Mouse (Mus musculus): ENCODE measurements around the gene Ptges.

The Ptges gene

GRCm38 (mm10) chr2:30897291-30897690, 32.4 kb downstream of the Ptges start:
- peak; percentile 39 to 69 for DNase-seq

- no peak for DNase-seq
Observed at GRCm38 (mm10) chr2:30893946-30894345, 35.7 kb downstream of the Ptges start.

DNA sequence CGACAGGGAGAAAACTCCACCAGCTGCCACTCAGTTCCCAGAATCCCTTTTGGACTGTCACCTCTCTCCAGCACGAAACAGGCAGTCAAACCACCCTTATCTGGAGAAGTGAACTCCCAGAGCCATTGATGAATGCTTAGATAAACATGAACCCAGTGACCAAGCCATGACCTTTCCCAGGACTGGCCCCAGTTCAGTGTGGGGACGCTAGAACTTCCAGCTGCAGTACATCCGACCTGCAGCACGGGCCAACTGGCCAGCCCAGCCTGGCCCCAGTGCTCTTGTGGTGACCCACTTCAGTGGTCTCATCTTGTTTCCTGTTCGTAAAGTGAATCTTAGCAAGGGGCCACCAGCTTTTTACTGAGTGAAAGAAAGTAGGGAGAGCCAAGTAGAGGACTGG, 36.3 kb downstream of the Ptges start:
- peak; percentile 68 to 77 for DNase-seq

DNA sequence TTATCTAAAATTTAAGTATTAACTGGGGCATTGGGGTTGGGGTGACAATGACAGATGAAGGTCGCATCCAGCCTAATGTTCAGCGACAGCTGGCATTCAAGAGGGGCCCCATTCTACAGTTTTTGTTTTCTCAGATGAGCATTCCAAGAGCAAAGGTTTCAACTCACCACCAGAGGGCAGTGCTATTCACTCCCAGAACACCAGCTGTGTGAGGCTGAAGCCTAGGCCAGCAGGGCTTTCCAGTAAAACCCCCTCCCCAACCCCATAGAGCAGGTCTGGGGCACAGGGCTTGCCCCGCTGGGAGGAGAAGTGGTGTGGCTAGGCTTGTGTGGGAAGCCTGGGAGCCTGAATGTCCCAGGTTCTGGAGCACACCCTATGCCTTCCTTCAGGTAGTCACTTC, 38.7 kb downstream of the Ptges start:
- peak in 1 of 2 experiments; percentile 66 for DNase-seq

- DNase-seq, result no peak
Observed at GRCm38 (mm10) chr2:30885453-30886163, 44.1 kb downstream of the Ptges start.

DNA sequence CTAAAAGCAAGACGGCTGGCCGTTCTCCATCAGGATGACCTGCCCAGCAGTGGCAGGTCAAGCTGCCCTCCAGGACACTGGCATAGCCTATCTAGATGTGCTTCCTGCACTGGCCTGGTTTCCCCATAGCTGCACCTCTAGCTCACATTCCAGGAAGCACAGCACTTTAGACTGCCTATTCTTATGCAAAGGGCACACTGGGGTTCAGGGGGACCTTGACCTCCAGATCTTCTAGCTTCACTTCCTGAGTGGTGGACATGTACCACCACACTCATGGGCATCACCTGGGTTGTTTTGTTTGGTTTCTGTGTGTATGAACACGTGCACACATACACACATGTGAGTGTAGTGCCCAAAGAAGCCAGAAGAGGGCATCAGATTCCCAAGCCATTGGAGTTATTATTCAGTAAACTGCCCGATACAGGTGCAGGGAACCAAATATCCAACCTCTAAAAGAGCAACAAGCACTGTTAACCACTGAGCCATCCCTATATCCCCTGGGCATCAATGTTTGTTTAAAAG, 44.8 kb downstream of the Ptges start:
- DNase-seq, result no peak

DNA sequence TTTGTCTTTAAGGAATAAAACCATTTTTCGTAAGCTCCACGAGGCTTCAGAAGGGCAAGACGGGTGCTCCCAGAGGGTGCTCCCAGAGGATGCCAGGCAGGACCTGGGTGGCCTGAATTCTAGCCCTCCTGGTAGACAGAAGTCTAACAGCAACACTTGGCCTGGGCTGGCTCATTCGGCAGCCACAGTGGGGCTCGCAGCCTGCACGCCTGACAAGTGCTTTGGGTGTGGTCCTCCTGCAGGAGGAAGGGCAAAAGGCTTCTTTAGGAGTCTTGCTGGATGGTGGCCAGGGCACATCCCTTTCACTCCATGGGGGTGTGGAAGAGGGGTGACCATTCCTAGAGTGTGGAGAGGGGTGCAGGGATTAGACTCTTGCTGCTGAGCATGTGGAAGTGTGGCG, 48.4 kb downstream of the Ptges start:
- DNase-seq, result no peak

- DNase-seq, result no peak
Observed at GRCm38 (mm10) chr2:30879481-30879880, 50.2 kb downstream of the Ptges start.

GRCm38 (mm10) chr2:30875621-30876432, 53.8 kb downstream of the Ptges start:
- DNase-seq, result no peak

- no peak for DNase-seq
Observed at GRCm38 (mm10) chr2:30875096-30875495, 54.6 kb downstream of the Ptges start.

GRCm38 (mm10) chr2:30874445-30874844, 55.2 kb downstream of the Ptges start:
- no peak for DNase-seq

DNA sequence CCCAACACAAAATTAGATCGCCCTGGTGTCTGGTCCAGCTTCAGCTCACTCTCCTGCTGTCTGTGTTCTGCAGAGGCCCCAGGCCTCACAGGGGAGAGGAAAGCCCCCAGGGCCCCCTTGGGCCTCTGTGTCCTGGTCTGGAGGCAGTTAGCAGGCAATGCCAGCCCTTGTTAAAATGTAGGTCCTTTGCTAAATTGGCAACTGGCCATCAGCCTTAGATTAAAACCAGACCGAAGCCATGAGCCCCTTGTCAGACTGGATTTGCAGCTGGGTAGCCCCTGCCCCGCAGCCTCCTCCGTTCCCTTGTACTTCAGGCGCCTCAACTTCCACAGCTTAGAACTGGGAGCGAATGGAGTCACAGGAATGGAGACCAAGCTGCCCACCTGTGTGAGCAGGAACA, 57.0 kb downstream of the Ptges start:
- DNase-seq, result no peak

GRCm38 (mm10) chr2:30870863-30871262, 58.8 kb downstream of the Ptges start:
- DNase-seq, result peak; percentile 67 to 84

GRCm38 (mm10) chr2:30865426-30865825, 64.2 kb downstream of the Ptges start:
- no peak for DNase-seq

- no peak for DNase-seq
Observed at GRCm38 (mm10) chr2:30864968-30865381, 64.7 kb downstream of the Ptges start.

DNA sequence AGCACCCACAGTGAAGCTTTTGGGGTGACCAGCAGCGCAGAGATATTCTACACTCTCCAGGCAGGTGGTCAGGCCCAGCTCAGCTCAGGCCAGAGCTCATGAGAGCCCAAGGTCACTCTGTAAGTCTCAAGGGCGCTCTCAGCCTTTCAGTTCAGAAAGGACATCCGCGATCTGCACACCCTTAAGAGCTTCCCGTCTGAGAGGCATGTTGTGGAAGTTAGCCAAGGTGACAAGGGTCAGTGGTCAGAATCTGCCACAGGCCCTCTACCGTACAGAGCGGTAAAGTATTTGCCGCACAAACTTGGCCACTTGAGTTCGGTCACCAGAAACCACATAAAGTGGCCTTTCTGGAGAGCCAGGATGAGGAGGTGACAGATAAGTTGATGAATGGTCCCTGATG, 66.1 kb downstream of the Ptges start:
- peak; percentile 61 to 70 for DNase-seq

- DNase-seq, result no peak
Observed at GRCm38 (mm10) chr2:30862081-30862480, 67.6 kb downstream of the Ptges start.

DNA sequence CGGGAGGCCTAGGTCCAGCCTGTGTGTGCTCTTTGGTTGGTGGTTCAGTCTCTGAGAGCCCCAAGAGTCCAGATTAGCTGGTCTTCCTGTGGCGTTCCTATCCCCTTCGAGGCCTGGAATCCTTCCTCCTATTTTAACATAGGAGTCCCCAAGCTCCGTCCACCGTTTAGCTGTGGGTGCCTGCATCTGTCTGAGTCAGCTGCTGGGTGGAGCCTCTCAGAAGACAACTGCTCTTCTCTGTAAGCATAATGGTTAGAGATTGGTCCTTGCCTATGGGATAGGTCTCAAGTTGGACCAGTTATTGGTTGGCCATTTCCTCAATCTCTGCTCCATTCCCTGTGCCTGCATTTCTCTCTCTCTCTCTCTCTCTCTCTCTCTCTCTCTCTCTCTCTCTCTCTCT, 69.9 kb downstream of the Ptges start:
- no peak for DNase-seq

DNA sequence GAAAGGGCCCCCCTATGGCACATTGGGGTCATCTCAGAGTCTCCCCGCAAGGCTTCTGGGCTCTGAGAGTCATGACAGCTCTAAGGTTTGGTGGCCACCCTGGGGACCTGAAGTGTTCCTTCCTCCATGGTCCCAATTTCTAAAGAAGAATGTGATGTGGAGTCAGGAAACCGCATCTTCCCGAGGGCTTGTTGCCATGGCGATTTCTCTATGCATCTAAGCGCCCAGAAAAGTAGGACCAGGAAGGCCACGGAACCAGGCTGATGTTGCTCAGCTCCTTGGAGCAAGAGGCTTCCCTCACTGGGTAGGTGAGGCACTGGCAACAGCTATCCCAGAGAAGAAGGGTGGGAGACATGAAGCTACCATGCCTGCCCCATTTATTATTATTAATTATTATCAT, 72.6 kb downstream of the Ptges start:
- no peak for DNase-seq

DNA sequence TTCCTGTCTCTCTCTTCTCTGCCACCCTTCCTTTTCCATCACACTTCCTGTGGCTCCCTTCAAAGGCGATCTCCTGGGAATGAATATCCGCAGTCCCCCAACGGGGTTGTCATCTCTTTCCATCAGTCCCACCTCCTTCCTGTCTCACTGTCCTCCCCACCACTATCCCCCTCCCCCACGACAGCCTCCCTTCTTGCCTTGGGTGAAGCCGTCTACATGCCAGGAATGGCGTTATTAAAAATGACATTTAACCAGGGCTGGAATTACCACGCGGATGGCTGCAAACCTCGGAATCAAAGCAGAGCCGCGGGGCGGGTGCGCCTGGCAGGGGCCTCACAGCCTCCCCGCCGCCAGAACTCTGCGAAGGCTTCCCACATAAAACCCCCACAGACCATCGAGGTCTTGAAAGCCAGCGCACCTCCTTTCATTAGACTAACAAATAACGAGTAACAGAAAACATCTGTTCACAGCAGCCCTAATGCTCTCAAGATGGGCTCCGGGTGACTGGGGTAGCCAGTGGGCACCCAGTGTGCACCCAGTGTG, 76.8 kb downstream of the Ptges start:
- DNase-seq, result no peak

- DNase-seq, result no peak
Observed at GRCm38 (mm10) chr2:30850581-30850980, 79.1 kb downstream of the Ptges start.

- DNase-seq, result no peak
Observed at GRCm38 (mm10) chr2:30848184-30848583, 81.5 kb downstream of the Ptges start.

- no peak for DNase-seq
Observed at GRCm38 (mm10) chr2:30846723-30847122, 82.9 kb downstream of the Ptges start.

DNA sequence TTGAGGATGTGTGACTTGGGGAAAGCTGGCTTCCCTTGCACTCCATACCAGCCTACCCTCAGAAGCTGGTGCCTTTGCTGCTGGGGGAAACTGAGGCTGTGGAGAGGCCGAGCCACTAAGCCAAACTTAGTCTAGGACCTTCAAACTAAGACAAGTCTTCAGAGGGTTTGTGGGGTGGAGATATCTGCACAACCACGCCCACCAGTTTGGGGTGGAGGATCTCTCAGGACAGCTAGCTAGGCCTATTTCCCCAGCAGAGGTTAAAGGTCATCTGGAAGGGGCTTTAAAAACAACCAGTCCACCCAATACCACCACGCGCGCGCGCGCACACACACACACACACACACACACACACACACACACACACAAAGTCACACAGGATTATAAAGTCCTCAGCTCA, 83.4 kb downstream of the Ptges start:
- no peak for DNase-seq

Data from kidney, postnatal 25 days (tissue).